Mouse (Mus musculus): ENCODE data around the gene Lrrc43.

DNA sequence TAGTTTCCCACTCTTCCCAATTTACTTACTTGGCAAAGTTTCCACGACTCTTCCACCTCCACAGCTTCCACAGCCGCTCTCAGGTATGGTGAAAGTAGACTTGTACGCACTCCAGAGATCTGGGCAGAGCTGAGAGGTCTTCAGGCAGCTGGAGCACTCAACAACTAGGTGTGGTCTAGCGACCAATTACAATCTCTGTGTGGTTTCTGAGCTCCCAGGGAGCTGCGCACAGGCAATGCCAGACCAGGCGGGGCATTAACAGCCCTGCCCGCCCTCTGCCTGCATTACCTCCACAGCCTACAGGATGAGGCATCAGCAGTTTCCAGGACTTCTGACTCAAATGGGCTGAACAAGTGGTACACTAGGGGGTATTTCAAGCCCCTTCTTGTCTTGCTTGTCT lies 36.2 kb downstream of the Lrrc43 start, which contains the start of gene Gm49027:
- TF ChIP-seq CTCF (IDR thresholded peaks at IDR 0.05; ENCODE audit: extremely low read depth, insufficient read depth, insufficient read length, insufficient replicate concordance) (no peak), POLR2A (IDR thresholded peaks at IDR 0.05; ENCODE audit: low read depth, low read length) (no peak)
